Mouse (Mus musculus): ENCODE data around the gene Srgap3. TPM values are rescaled to one million over a fixed set of nuclear protein-coding genes. Genes with fewer than 3 reads are reported as not detected.

Srgap3 gene
- total RNA-seq, 2 experiments from 2014 or later: 232 to 236 TPM

GRCm38 (mm10) chr6:112948416-112948815 is 1.4 kb upstream of the Srgap3 start:
- no peak for TF ChIP-seq CTCF (IDR thresholded peaks at IDR 0.05)
- intact Hi-C loops (cut with DNase I): loop anchor here (5.0 kb wide), 4 partner anchors 66 to 221 kb away; no protein-coding TSS in a partner anchor
- Histone ChIP-seq H3K4me3 (no peak overlapping the region), H3K27ac (no peak overlapping the region)
- DNase-seq (ENCODE audit: extremely low spot score in 1 of 2, low spot score in 2 of 2): no peak

- H3K4me3 ChIP-seq: peak overlapping the region; percentile 72
- intact Hi-C loops (cut with DNase I): loop anchor here (2.0 to 5.0 kb wide), 7 partner anchors 21 to 219 kb away; no protein-coding TSS in a partner anchor
- no peak for DNase-seq (ENCODE audit: extremely low spot score in 1 of 2, low spot score in 2 of 2)
These were observed 850 bp downstream of the Srgap3 start for GRCm38 (mm10) chr6:112946021-112946811.

GRCm38 (mm10) chr6:112945181-112945751 is 1.8 kb downstream of the Srgap3 start:
- Histone ChIP-seq H3K27ac (peak overlapping the region; percentile 92), H3K4me3 (peak overlapping the region; percentile 72)
- intact Hi-C loops (cut with DNase I): loop anchor here (5.0 kb wide), 4 partner anchors 63 to 218 kb away; no protein-coding TSS in a partner anchor
- no peak for TF ChIP-seq CTCF (IDR thresholded peaks at IDR 0.05)
- DNase-seq (ENCODE audit: extremely low spot score in 1 of 2, low spot score in 2 of 2): peak; percentile 29 to 48

More at GRCm38 (mm10) chr6:112946021-112946811, 850 bp downstream of the Srgap3 start:
- no peak for TF ChIP-seq CTCF (IDR thresholded peaks at IDR 0.05)
- H3K27ac ChIP-seq: peak overlapping the region; percentile 95

GRCm38 (mm10) chr6:112943596-112944245 is 3.3 kb downstream of the Srgap3 start:
- no peak for DNase-seq (ENCODE audit: extremely low spot score in 1 of 2, low spot score in 2 of 2)
- TF ChIP-seq CTCF (IDR thresholded peaks at IDR 0.05): no peak
- intact Hi-C loops (cut with DNase I): no loop called here
- Histone ChIP-seq H3K27ac (0 out of 2 replicates have a peak overlapping the region, but pooled peaks have one; percentile 6), H3K4me3 (peak overlapping the region; percentile 72)

GRCm38 (mm10) chr6:112939281-112939680 is 7.8 kb downstream of the Srgap3 start:
- Histone ChIP-seq H3K4me3 (no peak overlapping the region), H3K27ac (no peak overlapping the region)
- DNase-seq (ENCODE audit: extremely low spot score in 1 of 2, low spot score in 2 of 2): no peak
- intact Hi-C loops (cut with DNase I): no loop called here
- no peak for TF ChIP-seq CTCF (IDR thresholded peaks at IDR 0.05)

GRCm38 (mm10) chr6:112937791-112938190 is 9.3 kb downstream of the Srgap3 start:
- intact Hi-C loops (cut with DNase I): no loop called here

GRCm38 (mm10) chr6:112934501-112934900 is 12.6 kb downstream of the Srgap3 start:
- H3K27ac ChIP-seq: no peak overlapping the region
- DNase-seq (ENCODE audit: extremely low spot score in 1 of 2, low spot score in 2 of 2): no peak
- no peak for TF ChIP-seq CTCF (IDR thresholded peaks at IDR 0.05)
- H3K4me3 ChIP-seq: no peak overlapping the region
- intact Hi-C loops (cut with DNase I): no loop called here

More at GRCm38 (mm10) chr6:112937791-112938190, 9.3 kb downstream of the Srgap3 start:
- no peak for DNase-seq (ENCODE audit: extremely low spot score in 1 of 2, low spot score in 2 of 2)
- Histone ChIP-seq H3K27ac (no peak overlapping the region), H3K4me3 (no peak overlapping the region)
- TF ChIP-seq CTCF (IDR thresholded peaks at IDR 0.05): no peak

GRCm38 (mm10) chr6:112932611-112933010 is 14.5 kb downstream of the Srgap3 start:
- no peak for DNase-seq (ENCODE audit: extremely low spot score in 1 of 2, low spot score in 2 of 2)
- no peak overlapping the region for H3K4me3 ChIP-seq
- intact Hi-C loops (cut with DNase I): no loop called here
- TF ChIP-seq CTCF (IDR thresholded peaks at IDR 0.05): no peak
- no peak overlapping the region for H3K27ac ChIP-seq

GRCm38 (mm10) chr6:112930011-112930451 is 17.0 kb downstream of the Srgap3 start:
- intact Hi-C loops (cut with DNase I): no loop called here
- DNase-seq (ENCODE audit: extremely low spot score in 1 of 2, low spot score in 2 of 2): no peak
- H3K27ac ChIP-seq: peak overlapping the region; percentile 42; the same call in 1 of the 2 replicates
- H3K4me3 ChIP-seq: 0 out of 2 replicates have a peak overlapping the region, but pooled peaks have one; percentile 5
- no peak for TF ChIP-seq CTCF (IDR thresholded peaks at IDR 0.05)

- intact Hi-C loops (cut with DNase I): loop anchor here (5.0 kb wide), 2 partner anchors 107 to 202 kb away; no protein-coding TSS in a partner anchor
- Histone ChIP-seq H3K27ac (peak overlapping the region; percentile 42; the same call in 1 of the 2 replicates), H3K4me3 (no peak overlapping the region)
- peak in 1 of 2 experiments; percentile 53 for DNase-seq (ENCODE audit: extremely low spot score in 1 of 2, low spot score in 2 of 2)
- TF ChIP-seq CTCF (IDR thresholded peaks at IDR 0.05): no peak
These were observed 17.6 kb downstream of the Srgap3 start for GRCm38 (mm10) chr6:112929291-112929984.

GRCm38 (mm10) chr6:112928841-112929240 is 18.2 kb downstream of the Srgap3 start:
- H3K4me3 ChIP-seq: no peak overlapping the region
- peak overlapping the region; percentile 15; the same call in 1 of the 2 replicates for H3K27ac ChIP-seq
- intact Hi-C loops (cut with DNase I): loop anchor here (5.0 kb wide), 2 partner anchors 107 to 202 kb away; no protein-coding TSS in a partner anchor
- no peak for DNase-seq (ENCODE audit: extremely low spot score in 1 of 2, low spot score in 2 of 2)
- no peak for TF ChIP-seq CTCF (IDR thresholded peaks at IDR 0.05)

Measured in left cerebral cortex, adult 2 months (tissue).